Mouse (Mus musculus) megakaryocyte, embryonic 14.5 days (primary cell): ENCODE measurements around the gene Wipf3. TPM values are rescaled to one million over a fixed set of nuclear protein-coding genes. Genes with fewer than 3 reads are reported as not detected.

Experiments used
- H3K27me3 ChIP-seq: replicated peaks from 2 replicates; pipeline ENCODE3; 2012; ENCODE audit warnings: inconsistent platforms
- H3K36me3 ChIP-seq: replicated peaks from 2 replicates; pipeline ENCODE3; 2012; ENCODE audit warnings: low read length, inconsistent platforms, mixed read lengths
- H3K4me1 ChIP-seq: 2 replicates; pipeline ENCODE4 v1.6.1; 2012; ENCODE audit warnings: inconsistent platforms
- H3K4me3 ChIP-seq: replicated peaks from 2 replicates; pipeline ENCODE3; 2012; ENCODE audit warnings: moderate library complexity, mild to moderate bottlenecking, inconsistent platforms
- H3K9me3 ChIP-seq: 2 replicates; pipeline ENCODE4 v1.6.1; 2012; ENCODE audit warnings: inconsistent platforms
- FLI1 ChIP-seq: IDR thresholded peaks from 2 replicates; pipeline ENCODE4 v1.6.1; 2012; ENCODE audit warnings: low read length, inconsistent platforms, mixed read lengths
- GATA1 ChIP-seq: IDR thresholded peaks from 3 replicates; pipeline ENCODE4 v1.6.1; 2012; ENCODE audit warnings: mixed read lengths, low read length, inconsistent platforms, borderline replicate concordance
- polyA plus RNA-seq: library from polyadenylated mRNA; stranded (reverse); fragments of >175 nt; gene quantifications from 2 replicates; pipeline ENCODE4 v1.2.3, GENCODE M21; 2012; ENCODE audit warnings: low replicate concordance; ENCODE audit not compliant: insufficient read depth

The Wipf3 gene
- polyA plus RNA-seq, 1 experiment = 1.1 TPM

- H3K9me3 ChIP-seq = no peaks in the 10 kb centered on the region
- H3K36me3 ChIP-seq = no peaks in the 10 kb centered on the region
- H3K4me3 ChIP-seq = no peak overlapping the region
- TF ChIP-seq FLI1 = no peak
- TF ChIP-seq GATA1 = no peak
- no peaks in the 10 kb centered on the region for H3K4me1 ChIP-seq
- peaks cover 63% of the 10 kb centered on the region for H3K27me3 ChIP-seq
Observed at GRCm38 (mm10) chr6:54491074-54491473, 61.7 kb downstream of the Wipf3 start.

- Histone ChIP-seq H3K4me3 (no peak overlapping the region), H3K9me3 (no peaks in the 10 kb centered on the region), H3K36me3 (no peaks in the 10 kb centered on the region), H3K27me3 (peaks cover 43% of the 10 kb centered on the region), H3K4me1 (no peaks in the 10 kb centered on the region)
- TF ChIP-seq GATA1 (no peak), FLI1 (no peak)
Observed at GRCm38 (mm10) chr6:54494097-54494496, 64.7 kb downstream of the Wipf3 start.

DNA sequence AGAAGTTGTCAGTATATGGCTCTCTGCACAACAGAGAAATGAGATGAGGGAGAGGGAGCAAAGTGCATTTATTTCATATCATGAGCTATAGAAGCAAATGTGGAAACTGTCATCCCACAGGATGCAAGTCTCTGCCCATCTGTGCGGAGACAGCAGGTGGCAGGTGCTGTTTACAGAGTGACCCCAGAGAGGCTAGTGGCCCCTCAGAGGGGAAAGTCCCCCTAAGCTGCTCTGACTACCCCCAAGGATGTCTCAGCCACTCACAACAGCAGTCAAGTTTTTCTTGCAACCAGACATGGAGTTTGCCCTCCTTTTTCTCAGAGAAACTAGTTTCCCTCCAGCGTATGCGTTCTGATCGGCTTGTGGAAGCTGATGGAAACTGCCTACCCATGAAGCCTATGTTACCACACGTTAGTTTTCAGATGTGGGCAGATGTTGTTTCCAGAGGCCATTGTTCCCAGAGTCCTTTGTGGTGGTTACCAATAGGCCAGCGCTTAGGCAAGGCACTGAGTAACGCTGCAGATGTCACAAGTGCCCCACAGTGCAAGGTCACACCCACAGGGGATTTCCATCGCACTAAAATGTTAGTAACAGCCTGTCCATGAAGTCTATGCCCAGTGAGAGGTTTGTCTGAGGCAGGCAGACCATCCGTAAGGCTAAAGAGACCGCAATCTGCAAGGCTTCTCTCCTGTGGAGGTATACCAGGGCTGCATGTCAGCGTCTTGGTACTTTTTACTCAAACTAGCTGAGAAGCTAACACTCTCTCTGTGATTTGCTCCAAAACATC is 65.4 kb downstream of the Wipf3 start:
- no peak overlapping the region for H3K4me3 ChIP-seq
- no peaks in the 10 kb centered on the region for H3K36me3 ChIP-seq
- H3K4me1 ChIP-seq = no peaks in the 10 kb centered on the region
- no peak for TF ChIP-seq GATA1
- no peak for TF ChIP-seq FLI1
- H3K27me3 ChIP-seq = peaks cover 37% of the 10 kb centered on the region
- H3K9me3 ChIP-seq = peaks cover 2% of the 10 kb centered on the region

GRCm38 (mm10) chr6:54496214-54496613 is 66.8 kb downstream of the Wipf3 start:
- H3K36me3 ChIP-seq = no peaks in the 10 kb centered on the region
- no peaks in the 10 kb centered on the region for H3K4me1 ChIP-seq
- TF ChIP-seq GATA1 = no peak
- no peak for TF ChIP-seq FLI1
- H3K27me3 ChIP-seq = peaks cover 32% of the 10 kb centered on the region
- no peak overlapping the region for H3K4me3 ChIP-seq
- peaks cover 9% of the 10 kb centered on the region for H3K9me3 ChIP-seq

GRCm38 (mm10) chr6:54502661-54503115 is 73.3 kb downstream of the Wipf3 start:
- H3K36me3 ChIP-seq = no peaks in the 10 kb centered on the region
- no peaks in the 10 kb centered on the region for H3K4me1 ChIP-seq
- H3K9me3 ChIP-seq = peaks cover 9% of the 10 kb centered on the region
- no peak for TF ChIP-seq GATA1
- TF ChIP-seq FLI1 = no peak
- H3K27me3 ChIP-seq = peaks cover 39% of the 10 kb centered on the region
- no peak overlapping the region for H3K4me3 ChIP-seq

DNA sequence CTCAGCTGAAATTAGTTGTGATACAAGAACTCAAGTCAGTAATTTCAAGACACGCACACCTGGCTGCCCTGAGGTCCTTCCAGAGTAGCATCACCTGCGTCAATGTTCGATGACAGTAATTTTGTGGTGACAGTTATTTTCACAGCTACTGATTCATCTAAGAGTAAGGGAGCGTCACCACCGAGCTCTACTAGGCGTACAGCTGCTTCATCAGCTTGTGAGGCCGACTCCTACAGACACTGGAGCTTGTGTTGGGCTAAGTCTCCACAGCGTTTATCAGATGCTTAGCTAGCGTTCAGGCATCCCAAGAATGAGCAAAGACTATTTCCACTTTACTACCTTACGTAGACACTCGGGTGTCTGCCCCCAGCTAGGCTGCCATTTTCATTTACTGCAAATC is 76.9 kb downstream of the Wipf3 start:
- no peak for TF ChIP-seq FLI1
- Histone ChIP-seq H3K4me3 (no peak overlapping the region), H3K27me3 (peaks cover 52% of the 10 kb centered on the region), H3K4me1 (no peaks in the 10 kb centered on the region), H3K36me3 (no peaks in the 10 kb centered on the region), H3K9me3 (no peaks in the 10 kb centered on the region)

DNA sequence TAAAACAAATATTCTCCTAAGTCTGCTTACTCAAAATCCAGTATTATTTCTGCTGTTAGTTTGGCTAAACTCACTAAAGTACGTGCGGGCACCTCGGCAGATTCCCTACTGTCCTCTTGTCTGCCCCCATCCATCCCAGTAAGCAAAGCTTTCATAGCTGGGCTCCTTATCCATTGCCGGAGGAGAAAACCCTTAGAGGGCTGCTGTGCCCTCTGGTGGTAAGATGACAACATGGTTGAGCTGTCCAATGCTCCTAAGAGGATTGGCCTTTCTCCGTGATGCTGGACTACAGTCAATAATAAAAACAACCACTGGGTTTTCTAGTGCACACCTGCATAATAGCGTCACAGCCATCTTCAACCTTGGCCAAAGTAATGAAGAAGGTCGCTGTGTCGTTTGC is 77.6 kb downstream of the Wipf3 start:
- H3K4me3 ChIP-seq = no peak overlapping the region
- TF ChIP-seq FLI1 (no peak), GATA1 (no peak)
- H3K9me3 ChIP-seq = no peaks in the 10 kb centered on the region
- no peaks in the 10 kb centered on the region for H3K4me1 ChIP-seq
- peaks cover 49% of the 10 kb centered on the region for H3K27me3 ChIP-seq
- no peaks in the 10 kb centered on the region for H3K36me3 ChIP-seq

DNA sequence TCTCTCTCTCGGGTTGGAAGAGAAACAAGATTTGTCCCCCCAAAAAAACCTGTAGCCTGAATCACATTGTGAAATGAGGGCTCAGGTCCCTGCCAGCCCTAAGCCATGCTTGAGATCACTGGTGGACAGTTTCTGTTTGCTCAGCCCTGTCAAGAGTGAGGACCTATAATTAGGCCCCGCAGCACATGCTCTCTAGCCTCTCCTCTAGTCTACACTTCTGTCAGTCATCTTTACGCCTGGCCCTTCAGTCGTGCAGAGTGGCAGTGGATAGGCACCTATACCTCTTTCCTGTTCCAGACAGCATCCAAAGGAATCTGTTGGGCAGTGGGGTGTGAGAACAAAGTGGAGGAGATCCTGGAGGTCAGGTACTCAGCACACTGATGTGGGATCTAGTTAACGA is 78.4 kb downstream of the Wipf3 start:
- TF ChIP-seq FLI1 = no peak
- Histone ChIP-seq H3K27me3 (peaks cover 46% of the 10 kb centered on the region), H3K4me1 (no peaks in the 10 kb centered on the region), H3K36me3 (no peaks in the 10 kb centered on the region), H3K4me3 (no peak overlapping the region), H3K9me3 (no peaks in the 10 kb centered on the region)

- H3K36me3 ChIP-seq = no peaks in the 10 kb centered on the region
- H3K4me1 ChIP-seq = no peaks in the 10 kb centered on the region
- no peak for TF ChIP-seq FLI1
- no peak for TF ChIP-seq GATA1
- no peaks in the 10 kb centered on the region for H3K9me3 ChIP-seq
- no peak overlapping the region for H3K4me3 ChIP-seq
- peaks cover 44% of the 10 kb centered on the region for H3K27me3 ChIP-seq
Observed at GRCm38 (mm10) chr6:54508256-54508793, 78.9 kb downstream of the Wipf3 start.

GRCm38 (mm10) chr6:54509264-54509663 is 79.9 kb downstream of the Wipf3 start:
- no peaks in the 10 kb centered on the region for H3K4me1 ChIP-seq
- peaks cover 46% of the 10 kb centered on the region for H3K27me3 ChIP-seq
- H3K9me3 ChIP-seq = no peaks in the 10 kb centered on the region
- no peaks in the 10 kb centered on the region for H3K36me3 ChIP-seq
- no peak overlapping the region for H3K4me3 ChIP-seq
- TF ChIP-seq FLI1 = no peak
- TF ChIP-seq GATA1 = no peak

GRCm38 (mm10) chr6:54512256-54512655 is 82.9 kb downstream of the Wipf3 start:
- Histone ChIP-seq H3K9me3 (no peaks in the 10 kb centered on the region), H3K4me1 (no peaks in the 10 kb centered on the region), H3K36me3 (no peaks in the 10 kb centered on the region), H3K4me3 (no peak overlapping the region), H3K27me3 (peaks cover 51% of the 10 kb centered on the region)
- TF ChIP-seq FLI1 (no peak), GATA1 (no peak)
